Mouse (Mus musculus) gonadal fat pad, adult 2 months (tissue): ENCODE measurements around the gene Pih1d1. TPM values are rescaled to one million over a fixed set of nuclear protein-coding genes. Genes with fewer than 3 reads are reported as not detected.
A peak's percentile ranks its signal among the peaks of the same experiment; 100 is the strongest.
"Not testable (repeated sequence)": the region's sequence is repeated elsewhere in the genome, so short reads cannot be mapped to it uniquely, and the experiment has no call there.

Source experiments
- DNase-seq: peaks from one replicate; pipeline ENCODE4 v3.0.0-alpha.2; 2012; ENCODE audit warnings: low read depth
- polyA plus RNA-seq: library from polyadenylated mRNA; depleted of rRNA; stranded (reverse); fragments of >200 nt; gene quantifications from 2 replicates; pipeline ENCODE4 v1.2.3, GENCODE M21; 2012; rRNA removed

Pih1d1 gene
- polyA plus RNA-seq, result 52.4 and 58.1 TPM in 2 replicates

DNA sequence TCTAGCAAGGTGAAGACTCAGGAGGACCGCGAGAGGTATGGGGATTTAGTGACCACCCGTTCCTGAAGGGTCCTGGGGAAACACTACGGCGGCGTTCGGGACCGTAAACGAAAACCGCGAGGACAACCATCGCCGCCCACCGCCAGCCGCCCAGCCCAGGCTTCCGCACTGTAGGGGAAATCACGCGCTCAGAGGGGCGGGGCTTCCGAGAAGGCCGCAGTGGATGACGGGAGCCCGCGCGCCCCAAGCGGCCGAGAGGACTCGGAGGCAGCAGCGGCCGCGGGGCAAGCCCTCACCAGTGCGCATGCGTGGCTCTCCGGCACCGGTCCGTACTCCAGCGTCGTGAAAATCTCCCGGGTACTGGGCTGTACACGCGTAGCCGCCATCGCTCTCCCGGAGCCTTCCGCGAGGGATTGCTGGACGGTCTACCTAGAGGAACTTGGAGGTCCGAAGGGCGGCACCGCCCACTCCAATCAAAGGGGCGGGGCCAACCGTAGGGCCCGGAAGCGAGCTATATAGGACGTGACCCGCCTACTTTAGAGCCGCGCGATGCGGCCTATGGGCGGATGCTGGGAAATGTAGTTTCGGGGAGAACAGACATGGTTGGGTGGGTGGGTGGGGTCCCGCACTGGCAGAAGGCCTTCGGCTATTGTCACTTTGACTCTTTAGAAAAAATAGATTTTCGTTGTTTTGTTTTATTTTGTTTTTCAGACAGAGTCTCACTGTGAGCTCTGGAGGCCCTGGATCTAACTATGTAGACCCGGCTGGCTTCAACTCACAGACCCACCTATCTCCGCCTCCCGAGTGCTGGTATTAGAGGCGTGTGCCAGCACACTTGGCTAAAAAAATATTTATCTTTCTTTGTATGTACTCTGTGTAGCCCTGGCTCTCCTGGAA lies at the start of gene Pih1d1, which contains the start of gene Aldh16a1:
Gene Pih1d1, plus strand, starts transcription at position 208 of the 897 bp plus-strand sequence.
Gene Aldh16a1, minus strand, starts transcription at position 489 of the 897 bp plus-strand sequence.
- no peak for DNase-seq

DNA sequence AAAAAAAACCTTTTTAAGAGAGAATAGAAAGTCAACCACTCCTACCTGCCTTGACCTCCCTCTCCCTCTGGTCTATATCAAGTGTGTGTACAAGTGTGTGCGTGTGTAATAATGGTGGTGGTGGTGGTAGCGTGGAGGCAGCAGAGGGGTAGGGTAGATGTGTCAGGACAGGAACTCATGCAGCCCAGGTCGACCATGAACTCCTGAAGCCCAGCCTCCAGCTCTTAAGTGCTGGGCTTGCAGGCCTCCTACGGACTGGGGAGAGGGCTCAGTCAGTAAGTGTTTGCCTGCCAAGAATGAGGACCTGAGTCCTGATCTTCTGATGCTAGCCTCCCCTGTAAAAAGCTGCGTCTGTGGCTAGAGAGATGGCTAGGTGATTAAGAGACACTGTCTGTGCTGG lies 49.2 kb upstream of the Pih1d1 start:
- DNase-seq, result no peak

DNA sequence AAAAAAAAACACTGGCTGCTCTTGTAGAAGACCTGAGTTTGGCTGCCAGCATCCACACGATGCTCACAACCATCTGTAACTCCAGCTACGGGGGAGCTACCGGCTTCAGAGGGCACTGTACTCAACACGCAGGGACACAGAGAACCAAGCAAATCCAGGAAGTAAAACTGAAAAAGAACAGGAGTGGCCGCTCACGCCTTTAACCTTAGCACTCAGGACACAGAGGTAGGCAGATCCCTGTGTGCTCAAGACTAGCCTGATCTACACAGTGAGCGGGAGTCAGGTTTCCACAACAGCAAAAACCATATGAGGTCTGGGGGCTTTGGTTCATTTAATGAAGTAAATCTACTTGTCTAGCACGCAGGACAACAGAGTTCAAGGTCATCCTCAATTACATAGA lies 48.6 kb upstream of the Pih1d1 start:
- DNase-seq, result no peak

GRCm38 (mm10) chr7:45106441-45106840 lies 47.7 kb upstream of the Pih1d1 start:
- DNase-seq, result no peak

DNA sequence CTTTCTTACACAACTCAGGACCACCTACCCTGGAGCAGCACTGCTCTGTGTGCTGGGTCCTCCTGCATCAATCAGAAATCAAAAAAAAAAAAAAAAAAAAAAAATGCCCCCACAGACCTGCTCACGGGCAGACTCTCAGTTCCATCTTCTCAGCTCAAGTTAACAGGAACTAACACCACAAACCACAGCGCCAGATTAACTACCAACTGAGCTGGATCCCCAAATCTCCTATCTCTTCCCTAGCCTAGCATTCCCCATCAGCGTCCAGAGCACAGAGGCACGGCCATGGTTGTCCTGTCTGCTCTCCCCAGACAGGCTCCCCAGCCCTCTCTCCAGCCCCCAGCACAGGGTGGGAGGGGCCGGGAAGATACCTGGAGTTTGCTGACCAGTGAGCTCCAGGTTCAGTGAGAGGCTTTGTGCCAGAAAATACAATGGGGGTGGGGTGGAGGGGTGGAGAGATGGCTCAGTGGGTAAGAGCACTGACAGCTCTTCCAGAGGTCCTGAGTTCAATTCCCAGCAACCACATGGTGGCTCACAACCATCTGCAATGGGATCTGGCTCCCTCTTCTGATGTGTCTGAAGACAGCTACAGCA lies 47.0 kb upstream of the Pih1d1 start:
- DNase-seq, result no peak

DNA sequence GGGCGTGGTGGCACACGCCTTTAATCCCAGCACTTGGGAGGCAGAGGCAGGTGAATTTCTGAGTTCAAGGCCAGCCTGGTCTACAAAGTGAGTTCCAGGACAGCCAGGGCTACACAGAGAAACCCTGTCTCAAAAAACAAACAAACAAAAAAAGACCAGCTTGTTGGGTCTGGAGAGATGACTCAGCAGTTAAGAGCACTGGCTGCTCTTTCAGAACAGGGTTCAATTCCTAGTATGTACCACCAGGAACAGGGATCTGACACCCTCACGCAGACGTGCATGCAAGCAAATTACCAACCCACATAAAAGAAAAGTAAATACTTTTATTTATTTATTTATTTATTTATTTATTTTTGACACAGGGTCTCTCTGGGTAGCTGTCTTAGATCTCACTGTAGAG lies 44.0 kb upstream of the Pih1d1 start:
- not testable (repeated sequence) for DNase-seq

- no peak for DNase-seq
Measured at GRCm38 (mm10) chr7:45111940-45112339, 42.2 kb upstream of the Pih1d1 start.

DNA sequence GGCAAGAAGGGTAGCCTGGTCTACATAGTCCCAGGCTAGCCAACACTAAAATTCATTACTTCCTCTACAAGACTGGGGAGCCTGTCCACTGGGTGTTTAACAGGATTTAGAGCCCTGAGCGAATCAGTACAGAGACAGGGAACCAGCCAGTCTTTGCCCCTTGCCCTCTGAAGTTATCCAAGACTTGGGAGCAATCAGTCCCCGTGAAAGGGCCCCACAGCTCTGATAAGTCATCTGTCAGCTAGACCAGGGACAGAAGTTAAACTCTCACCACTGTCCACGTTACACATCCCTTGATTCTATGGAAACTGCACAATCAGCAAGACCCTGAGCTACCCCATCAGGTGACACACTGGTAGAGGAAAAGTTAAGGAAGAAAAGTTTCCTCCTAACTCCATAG lies 41.6 kb upstream of the Pih1d1 start:
- DNase-seq, result no peak

GRCm38 (mm10) chr7:45113476-45113875 lies 40.6 kb upstream of the Pih1d1 start:
- DNase-seq, result no peak

DNA sequence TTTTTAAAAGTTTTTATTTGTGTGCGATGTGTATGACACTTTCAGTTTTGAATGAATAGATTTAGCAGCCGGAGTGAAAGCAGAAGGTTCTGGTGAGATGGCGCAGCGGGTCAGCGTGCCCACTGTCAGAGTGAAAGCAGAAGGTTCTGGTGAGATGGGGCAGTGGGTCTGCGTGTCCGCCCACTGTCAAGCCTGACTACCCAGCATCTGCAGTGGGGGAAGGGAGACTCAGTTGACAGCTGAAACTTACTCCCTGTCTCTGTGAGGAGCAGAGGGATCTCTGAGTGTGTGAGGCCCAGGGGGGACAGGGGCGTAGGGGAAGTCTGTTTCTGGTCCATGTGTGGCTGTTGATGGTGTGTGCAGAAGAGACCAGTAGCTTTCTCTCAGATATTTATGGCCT lies 36.5 kb upstream of the Pih1d1 start:
- DNase-seq, result no peak

DNA sequence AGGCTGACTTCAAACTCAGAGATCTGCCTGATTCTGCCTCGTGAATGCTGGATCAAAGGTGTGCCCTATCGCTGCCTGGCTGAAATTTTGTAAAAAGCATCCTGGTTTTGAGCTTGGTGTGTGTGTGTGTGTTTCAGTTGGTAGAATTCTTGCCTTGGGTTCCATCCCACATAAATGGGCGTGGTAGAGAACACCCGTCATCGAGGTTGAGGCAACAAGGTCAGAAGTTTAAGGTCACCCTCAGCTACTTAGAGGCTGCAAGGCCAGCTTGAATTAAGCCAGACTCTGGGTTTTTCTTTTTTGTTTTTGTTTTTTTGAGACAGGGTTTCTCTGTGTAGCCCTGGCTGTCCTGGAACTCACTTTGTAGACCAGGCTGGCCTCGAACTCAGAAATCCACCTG lies 35.8 kb upstream of the Pih1d1 start:
- DNase-seq, result no peak

GRCm38 (mm10) chr7:45119780-45120709 lies 34.1 kb upstream of the Pih1d1 start:
- DNase-seq, result no peak

GRCm38 (mm10) chr7:45121404-45121803 lies 32.7 kb upstream of the Pih1d1 start:
- no peak for DNase-seq

GRCm38 (mm10) chr7:45121966-45122365 lies 32.1 kb upstream of the Pih1d1 start:
- DNase-seq, result no peak

DNA sequence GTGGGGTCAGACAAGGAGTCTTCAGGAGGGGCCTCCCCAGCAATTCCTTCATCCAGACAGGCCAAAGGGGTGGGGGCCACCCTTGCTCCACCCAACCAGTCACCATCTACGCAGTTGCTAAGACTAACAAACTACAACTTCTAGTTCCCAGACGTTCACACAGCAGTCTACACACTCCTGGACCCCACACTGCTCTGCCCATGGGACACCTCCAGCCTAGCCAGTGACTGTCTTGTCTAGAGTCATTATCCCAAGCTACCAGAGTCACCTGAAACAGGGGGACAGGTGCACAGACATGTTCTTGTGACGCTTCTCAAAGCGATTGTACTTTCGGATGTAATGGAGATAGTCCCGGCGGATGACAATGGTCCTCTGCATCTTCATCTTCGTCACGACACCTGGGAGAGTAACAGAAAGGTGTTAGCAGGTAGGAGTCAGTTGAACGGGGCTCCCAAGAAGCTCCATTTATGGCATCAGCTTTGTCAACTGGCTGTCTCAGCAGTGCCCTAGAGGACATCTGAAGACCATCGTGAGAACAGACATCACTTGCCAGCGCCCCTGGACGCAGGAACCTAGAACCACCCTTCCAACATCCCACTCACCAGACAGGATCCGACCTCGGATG lies 31.4 kb upstream of the Pih1d1 start:
- no peak for DNase-seq

DNA sequence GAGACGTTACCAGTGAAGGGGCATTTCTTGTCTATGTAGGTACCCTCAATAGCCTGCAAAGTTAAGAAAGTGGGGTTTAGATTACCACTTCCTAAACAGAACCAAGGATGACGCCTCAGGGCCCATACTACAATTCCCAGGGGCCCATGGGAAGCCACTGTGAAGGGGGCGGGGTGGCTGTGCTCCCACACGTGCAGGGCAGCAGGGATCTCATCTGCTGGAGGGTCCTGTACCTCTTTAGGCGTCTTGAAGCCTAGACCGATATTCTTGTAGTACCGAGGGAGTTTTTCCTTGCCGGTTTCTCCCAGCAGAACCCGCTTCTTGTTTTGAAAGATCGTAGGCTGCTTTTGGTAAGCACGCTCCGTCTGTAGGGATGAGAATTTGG lies 30.9 kb upstream of the Pih1d1 start:
- no peak for DNase-seq

- DNase-seq, result peak; percentile 95
Measured at GRCm38 (mm10) chr7:45124224-45125143, 29.6 kb upstream of the Pih1d1 start, which contains the start of gene Rps11. Rps11 (minus strand) TSS chr7:45124439.

- DNase-seq, result no peak
Measured at GRCm38 (mm10) chr7:45125144-45125600, 28.9 kb upstream of the Pih1d1 start.

DNA sequence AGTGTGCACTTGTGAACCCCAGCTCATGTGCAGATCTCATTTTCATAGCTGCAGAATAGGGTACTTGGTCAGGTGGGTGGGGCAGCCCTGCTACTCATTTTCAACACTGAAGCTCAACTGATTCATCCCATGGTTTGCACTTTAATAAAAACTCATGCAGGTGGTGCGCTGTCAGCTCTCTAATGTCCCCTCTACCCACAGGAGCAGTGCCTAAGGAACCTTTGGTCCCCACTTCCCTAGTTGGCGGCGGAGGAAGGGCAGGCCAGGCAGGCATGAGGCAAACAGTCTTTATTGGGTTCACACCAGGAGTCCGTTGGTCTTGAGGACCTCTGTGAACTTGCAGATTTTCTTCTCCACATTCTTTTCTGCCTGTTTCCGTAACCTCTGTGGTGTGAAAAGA lies 28.5 kb upstream of the Pih1d1 start:
- not testable (repeated sequence) for DNase-seq

GRCm38 (mm10) chr7:45126147-45126843 lies 27.8 kb upstream of the Pih1d1 start:
- DNase-seq, result no peak
